Mouse (Mus musculus): ENCODE measurements around the gene Btnl10.

GRCm38 (mm10) chr11:58967346-58967745, 49.6 kb downstream of the Btnl10 start:
- TF ChIP-seq CTCF (IDR thresholded peaks at IDR 0.05; ENCODE audit: borderline replicate concordance, insufficient read depth, low read depth, low read length) (no peak), POLR2A (IDR thresholded peaks at IDR 0.05; ENCODE audit: borderline replicate concordance, insufficient read depth, low read length) (no peak)

Data from cerebellum, adult 2 months (tissue).